8 mouse cellular contexts compared by ENCODE assay signal in the genomic region with DNA sequence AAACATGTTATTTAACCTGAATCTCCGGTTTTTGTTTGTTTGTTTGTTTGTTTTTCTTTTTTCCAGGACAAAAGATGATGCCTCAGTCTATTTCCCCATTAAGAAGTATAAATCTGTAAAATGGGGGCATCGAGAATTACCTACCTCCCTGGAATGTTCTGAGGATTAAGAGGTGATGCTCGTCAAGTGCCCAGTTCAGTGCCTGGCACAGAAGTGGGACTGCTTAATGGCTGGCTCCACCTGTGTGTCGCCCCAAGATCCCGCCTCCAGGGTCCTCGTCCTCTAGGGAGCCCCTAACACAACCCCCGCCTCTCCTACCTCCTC. TPM values are rescaled to one million over a fixed set of nuclear protein-coding genes. Genes with fewer than 3 reads are reported as not detected.
A peak's percentile ranks its signal among the peaks of the same experiment; 100 is the strongest.
DNase-seq lines count a peak whose midpoint lies in the region; ATAC-seq and TF ChIP-seq lines count a peak whose summit lies in the region.

No protein-coding gene starts in this region.

- no peaks in the 10 kb centered on the region for H3K27me3 ChIP-seq in heart, adult 2 months (ENCODE audit: control insufficient read depth, insufficient read depth, low read length)
- no peaks in the 10 kb centered on the region for H3K27me3 ChIP-seq in thymus, adult 2 months (ENCODE audit: control insufficient read depth, insufficient read depth, low read length)
- H3K27me3 ChIP-seq in liver, embryonic 12.5 days (replicated peaks): no peaks in the 10 kb centered on the region

- peaks cover 6% of the 10 kb centered on the region for H3K4me1 ChIP-seq in heart, adult 2 months (ENCODE audit: control insufficient read depth, insufficient read depth, low read length)
- peaks cover 5% of the 10 kb centered on the region; the same call in 1 of the 2 replicates for H3K4me1 ChIP-seq in thymus, adult 2 months (replicated peaks; ENCODE audit: control insufficient read depth, insufficient read depth, low read length)
- peaks cover 77% of the 10 kb centered on the region for H3K4me1 ChIP-seq in liver, embryonic 12.5 days

- no peak for TF ChIP-seq EP300 in heart, adult 2 months (IDR thresholded peaks at IDR 0.05; ENCODE audit: insufficient read depth, low read depth, low read length)

- peaks cover 13% of the 10 kb centered on the region for H3K79me2 ChIP-seq in heart, adult 2 months (replicated peaks; ENCODE audit: control insufficient read depth, insufficient read depth, low read length)

- TF ChIP-seq POLR2A in heart, adult 2 months (IDR thresholded peaks at IDR 0.05; ENCODE audit: insufficient read depth, low read depth, low read length): no peak
- TF ChIP-seq POLR2A in thymus, adult 2 months (IDR thresholded peaks at IDR 0.05; ENCODE audit: control insufficient read depth, extremely low read depth, insufficient read depth, low read length, poor library complexity): no peak

- H3K9me3 ChIP-seq in liver, embryonic 12.5 days (replicated peaks): no peaks in the 10 kb centered on the region

- H3K27ac ChIP-seq in heart, adult 2 months: peak overlapping the region; percentile 99
- H3K27ac ChIP-seq in thymus, adult 2 months (ENCODE audit: control insufficient read depth, insufficient read depth, low read length): no peak overlapping the region
- peak overlapping the region; percentile 97 for H3K27ac ChIP-seq in liver, embryonic 12.5 days

- peak overlapping the region; percentile 79 for H3K4me3 ChIP-seq in heart, adult 2 months
- H3K4me3 ChIP-seq in thymus, adult 2 months (ENCODE audit: control insufficient read depth, insufficient read depth, low read length): peak overlapping the region; percentile 97
- H3K4me3 ChIP-seq in liver, embryonic 12.5 days: peak overlapping the region; percentile 83

- peak overlapping the region; percentile 80 for H3K9ac ChIP-seq in heart, adult 2 months (ENCODE audit: low read depth, low read length)
- H3K9ac ChIP-seq in liver, embryonic 12.5 days: peak overlapping the region; percentile 93

- ATAC-seq in liver, embryonic 12.5 days: no peak

- no peak for TF ChIP-seq CTCF in heart, adult 2 months (IDR thresholded peaks at IDR 0.05)
- no peak for TF ChIP-seq CTCF in thymus, adult 2 months (IDR thresholded peaks at IDR 0.05; ENCODE audit: borderline replicate concordance, control insufficient read depth, extremely low read depth, insufficient read depth, low read length, poor library complexity)

- no peak for DNase-seq in heart, adult 2 months
- no peak for DNase-seq in heart, postnatal 36 days
- no peak for DNase-seq in thymus, adult 2 months
- no peak for DNase-seq in thymus, postnatal 36 days
- DNase-seq in natural killer cell, adult 2 months (ENCODE audit: low spot score in 2 of 2): no peak
- DNase-seq in retina, postnatal 1 day: no peak
- DNase-seq in layer of hippocampus, adult 8-10 months (ENCODE audit: low spot score in 2 of 2): no peak

- WGBS in heart, adult 2 months: 7% methylated on average over 7 of the region's 7 CpGs
- WGBS in thymus, adult 2 months: 4% methylated on average over 7 of the region's 7 CpGs
- WGBS in liver, embryonic 12.5 days (ENCODE audit: insufficient replicate concordance): 6% methylated on average over 7 of the region's 7 CpGs

- peak overlapping the region; percentile 93 for H3K4me2 ChIP-seq in liver, embryonic 12.5 days

- no peaks in the 10 kb centered on the region for H3K36me3 ChIP-seq in heart, adult 2 months (ENCODE audit: control insufficient read depth, insufficient read depth, low read length)
- peaks cover 30% of the 10 kb centered on the region for H3K36me3 ChIP-seq in thymus, adult 2 months (ENCODE audit: control insufficient read depth, insufficient read depth, low read length)
- peaks cover 59% of the 10 kb centered on the region for H3K36me3 ChIP-seq in liver, embryonic 12.5 days

- intact Hi-C loops in heart, adult 2 months (cut with DNase I): no loop called here
- intact Hi-C loops in heart, postnatal 36 days (cut with DNase I): loop anchor here (1.0 to 5.0 kb wide), 5 partner anchors 34 to 330 kb away; a partner anchor contains a TSS

RNA-seq across cellular contexts. Expression of a gene that starts 0.5 kb away (rescaled TPM):
- 10 to 100 TPM; 23.5 to 24.2 TPM for total RNA-seq in heart, adult 2 months (2021)
- 16.1 and 16.2 TPM in 2 replicates for polyA plus RNA-seq in heart, adult 2 months (2012; rRNA removed)
- 10 to 100 TPM; 23.6 to 24.4 TPM for total RNA-seq in heart, postnatal 36 days (2021)
- 31.6 and 32.6 TPM in 2 replicates for polyA plus RNA-seq in thymus, adult 2 months (2012; rRNA removed)
- 29.2 and 33.3 TPM in 2 replicates for polyA plus RNA-seq in liver, embryonic 12.5 days (2016; fragmentation: Nextera tagmentation; extraction: Ambion mirVana)
- 10 to 100 TPM; 43.4 to 49.8 (median 47.7) TPM for total RNA-seq in layer of hippocampus, adult 8-10 months (2022)

RNA-seq across cellular contexts. Expression of a gene that starts 0.8 kb away (rescaled TPM):
- total RNA-seq in heart, adult 2 months (2021): 10 to 100 TPM; 66.4 to 66.9 TPM
- 26.6 and 34.2 TPM in 2 replicates for polyA plus RNA-seq in heart, adult 2 months (2012; rRNA removed)
- 10 to 100 TPM; 69.5 to 73.0 TPM for total RNA-seq in heart, postnatal 36 days (2021)
- 118 and 120 TPM in 2 replicates for polyA plus RNA-seq in thymus, adult 2 months (2012; rRNA removed)
- polyA plus RNA-seq in liver, embryonic 12.5 days (2016; fragmentation: Nextera tagmentation; extraction: Ambion mirVana): 275 and 294 TPM in 2 replicates
- 100 to 1,000 TPM; 282 to 324 (median 303) TPM for total RNA-seq in layer of hippocampus, adult 8-10 months (2022)

RNA-seq across cellular contexts. Expression of a gene that starts 11.9 kb away (rescaled TPM):
- total RNA-seq in heart, adult 2 months (2021): 1 to 10 TPM in 1 of 2 experiments, under 1 TPM in 1; 0.97 to 1.5 TPM
- 3.2 and 4.8 TPM in 2 replicates for polyA plus RNA-seq in heart, adult 2 months (2012; rRNA removed)
- total RNA-seq in heart, postnatal 36 days (2021): 1 to 10 TPM in 1 of 2 experiments, under 1 TPM in 1; 0.67 to 1.5 TPM
- 38.4 and 43.1 TPM in 2 replicates for polyA plus RNA-seq in thymus, adult 2 months (2012; rRNA removed)
- polyA plus RNA-seq in liver, embryonic 12.5 days (2016; fragmentation: Nextera tagmentation; extraction: Ambion mirVana): 1.1 and 1.3 TPM in 2 replicates
- 10 to 100 TPM; 17.2 to 21.6 (median 19.6) TPM for total RNA-seq in layer of hippocampus, adult 8-10 months (2022)

RNA-seq across cellular contexts. Expression of a gene that starts 33.4 kb away (rescaled TPM):
- 10 to 100 TPM; 63.0 to 68.2 TPM for total RNA-seq in heart, adult 2 months (2021)
- polyA plus RNA-seq in heart, adult 2 months (2012; rRNA removed): 74.8 and 98.0 TPM in 2 replicates
- 10 to 100 TPM; 65.3 to 78.4 TPM for total RNA-seq in heart, postnatal 36 days (2021)
- polyA plus RNA-seq in thymus, adult 2 months (2012; rRNA removed): 12.6 and 18.3 TPM in 2 replicates
- polyA plus RNA-seq in liver, embryonic 12.5 days (2016; fragmentation: Nextera tagmentation; extraction: Ambion mirVana): 31.5 TPM in 2 replicates
- 10 to 100 TPM; 57.2 to 74.1 (median 63.7) TPM for total RNA-seq in layer of hippocampus, adult 8-10 months (2022)

RNA-seq across cellular contexts. Expression of a gene that starts 42.0 kb away (rescaled TPM):
- 10 to 100 TPM in 1 of 2 experiments, 1 to 10 TPM in 1; 8.3 to 10.3 TPM for total RNA-seq in heart, adult 2 months (2021)
- 30.4 and 39.0 TPM in 2 replicates for polyA plus RNA-seq in heart, adult 2 months (2012; rRNA removed)
- 10 to 100 TPM in 1 of 2 experiments, 1 to 10 TPM in 1; 9.9 to 11.6 TPM for total RNA-seq in heart, postnatal 36 days (2021)
- 81.6 and 94.5 TPM in 2 replicates for polyA plus RNA-seq in thymus, adult 2 months (2012; rRNA removed)
- 19.8 and 22.2 TPM in 2 replicates for polyA plus RNA-seq in liver, embryonic 12.5 days (2016; fragmentation: Nextera tagmentation; extraction: Ambion mirVana)
- 10 to 100 TPM; 27.4 to 39.1 (median 35.2) TPM for total RNA-seq in layer of hippocampus, adult 8-10 months (2022)

Comparison
In these comparisons a context has a peak if more than half of its experiments do, and no peak if none do; other contexts are left out.
1. RNA of a gene that starts 11.9 kb away (total RNA-seq): 17.2 to 21.6 TPM in layer of hippocampus, adult 8-10 months; 0.67 to 1.5 TPM in heart, postnatal 36 days and 0.97 to 1.5 TPM in heart, adult 2 months; every median in the first group is over 4 times any median in the second.
2. Peak in every context shown above with its lines, with median percentiles within 50 percentile points of each other: H3K4me3 ChIP-seq.